Mouse (Mus musculus): ENCODE results near the gene Cd72.
A peak's percentile ranks its signal among the peaks of the same experiment; 100 is the strongest.

Cd72 gene

DNA sequence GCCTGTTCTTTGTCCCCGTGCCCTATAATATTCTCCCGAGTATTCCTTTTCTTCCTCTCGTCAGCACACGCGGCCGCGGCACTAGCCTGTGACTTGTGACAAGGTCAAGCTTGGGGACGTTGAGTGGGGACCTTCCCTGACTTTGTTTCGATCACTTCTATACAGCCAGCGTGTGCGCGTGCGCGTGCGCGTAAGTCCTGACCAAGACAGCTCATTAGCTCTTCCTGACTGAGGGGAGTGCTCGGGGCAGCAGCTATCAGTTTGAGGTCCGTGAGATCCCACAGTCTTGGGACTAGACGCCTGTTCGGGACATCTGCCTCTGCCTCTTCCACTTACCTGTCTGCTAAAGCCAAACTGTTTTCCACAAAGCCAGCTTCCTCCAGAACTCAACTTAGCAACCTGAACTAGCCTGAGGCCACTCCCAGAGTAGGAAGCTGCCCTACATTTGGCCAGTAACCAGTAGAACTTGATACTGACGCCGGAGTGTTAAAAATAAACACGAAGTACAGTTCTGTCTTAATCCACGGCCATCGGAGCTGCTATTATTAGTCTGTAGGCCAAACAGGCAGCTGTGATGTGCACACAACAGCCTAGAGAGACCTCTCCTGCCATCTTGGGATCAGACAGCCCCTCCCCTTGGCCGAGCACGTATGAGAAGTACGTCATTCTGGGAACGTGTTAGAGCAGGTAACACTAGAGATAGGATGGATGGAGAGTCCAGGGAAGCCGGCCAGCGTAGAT lies 54.9 kb downstream of the Cd72 start:
- no peak for DNase-seq

DNA sequence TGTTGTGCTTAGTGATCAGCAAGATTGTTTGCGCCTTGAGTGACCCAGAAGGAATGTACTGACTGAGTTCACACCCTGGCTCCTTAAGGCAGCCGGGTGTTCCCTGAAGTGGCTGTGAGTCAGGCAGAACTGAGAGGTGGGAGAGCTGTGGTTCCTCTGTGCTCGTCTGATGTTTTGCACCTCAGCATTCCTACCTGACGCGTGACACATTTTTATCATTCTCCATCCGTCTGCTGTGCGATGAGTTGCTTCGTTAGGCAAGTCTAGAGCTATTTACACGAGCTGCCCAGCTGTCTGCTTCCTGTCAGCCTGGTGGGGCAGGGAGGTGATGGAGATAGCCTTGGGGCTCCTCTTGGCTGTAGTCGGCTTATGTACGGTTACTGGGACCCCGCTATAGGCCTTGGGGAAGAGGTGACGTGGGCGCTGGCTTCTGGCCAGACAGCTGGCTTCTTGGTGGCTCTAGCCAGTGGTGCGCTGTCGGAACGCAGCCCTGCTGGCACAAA lies 55.5 kb downstream of the Cd72 start:
- peak in 1 of 2 experiments; percentile 57 for DNase-seq

DNA sequence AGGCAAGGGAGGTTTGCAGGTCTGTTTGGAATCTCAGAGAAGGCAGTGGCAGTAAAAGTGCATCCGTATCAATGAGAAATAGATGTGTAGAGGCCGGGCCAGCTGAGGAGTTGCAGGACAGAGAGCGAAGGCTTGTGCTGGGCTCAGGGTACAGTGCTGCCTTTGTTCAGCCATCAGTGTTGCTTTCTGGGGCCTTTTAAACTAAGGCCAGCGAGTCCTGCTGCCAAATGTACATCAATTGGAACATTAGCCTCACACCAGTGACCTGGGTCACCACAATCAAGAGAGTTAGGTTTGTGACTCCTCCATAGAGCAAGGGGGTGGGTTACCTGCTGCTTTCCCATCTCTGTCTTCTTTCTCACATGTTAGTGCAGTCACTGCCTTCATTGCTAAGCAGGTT lies 56.4 kb downstream of the Cd72 start:
- DNase-seq, result no peak
